Mouse (Mus musculus): ENCODE measurements around the gene Hist3h2ba. TPM values are rescaled to one million over a fixed set of nuclear protein-coding genes. Genes with fewer than 3 reads are reported as not detected.

The Hist3h2ba gene
- polyA plus RNA-seq, 1 experiment: not detected

DNA sequence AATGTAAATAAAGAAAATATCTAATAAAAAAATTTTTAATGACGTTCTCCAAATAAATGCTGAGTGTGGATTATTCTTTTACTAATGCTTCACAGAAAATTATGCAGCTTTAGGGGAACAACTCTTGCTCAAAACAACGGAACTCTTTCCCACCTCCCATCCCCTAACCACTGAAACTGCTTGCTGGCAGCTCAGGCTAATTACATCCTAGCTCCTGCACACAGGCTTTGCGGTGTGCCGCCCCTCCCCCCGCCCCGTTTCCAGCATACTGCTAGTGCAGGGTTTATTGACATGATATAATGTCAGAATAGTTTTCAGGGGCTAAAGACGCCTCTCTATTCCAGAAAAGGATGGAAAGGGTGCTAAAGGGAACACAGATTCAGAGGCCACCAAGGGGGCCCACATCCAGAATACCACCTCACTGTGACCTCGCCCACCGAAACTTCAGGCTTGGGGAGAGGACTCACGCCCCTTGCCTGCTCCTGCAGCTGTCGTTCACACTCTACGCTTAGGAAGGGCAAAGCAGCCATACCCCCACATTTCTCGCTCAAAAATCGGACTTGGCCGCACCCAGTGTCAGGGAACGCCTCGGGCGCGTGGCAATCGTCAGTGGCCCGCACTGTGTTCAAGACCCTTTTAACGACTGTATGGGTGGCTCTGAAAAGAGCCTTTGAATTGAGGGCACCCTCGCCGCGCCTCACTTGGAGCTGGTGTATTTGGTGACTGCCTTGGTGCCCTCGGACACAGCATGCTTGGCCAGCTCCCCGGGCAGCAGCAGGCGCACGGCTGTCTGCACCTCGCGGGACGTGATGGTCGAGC is 4.8 kb downstream of the Hist3h2ba start:
- peaks cover 26% of the 10 kb centered on the region for H3K4me1 ChIP-seq (ENCODE audit: control insufficient read depth, insufficient read depth, low read length)
- TF ChIP-seq POLR2A (IDR thresholded peaks at IDR 0.05; ENCODE audit: borderline replicate concordance, low read depth, low read length) (no peak), CTCF (IDR thresholded peaks at IDR 0.05; ENCODE audit: low read depth, low read length) (no peak)
- H3K4me3 ChIP-seq (ENCODE audit: insufficient read depth, low read length): peak overlapping the region; percentile 63
- H3K27ac ChIP-seq (ENCODE audit: insufficient read depth, low read depth, low read length): peak overlapping the region; percentile 41; the same call in 1 of the 2 replicates

DNA sequence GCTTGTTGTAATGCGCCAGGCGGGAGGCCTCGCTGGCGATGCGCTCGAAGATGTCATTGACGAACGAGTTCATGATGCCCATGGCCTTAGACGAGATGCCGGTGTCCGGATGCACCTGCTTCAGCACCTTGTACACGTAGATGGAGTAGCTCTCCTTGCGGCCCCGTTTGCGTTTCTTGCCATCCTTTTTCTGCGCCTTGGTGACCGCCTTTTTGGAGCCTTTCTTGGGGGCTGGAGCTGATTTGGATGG is 5.4 kb downstream of the Hist3h2ba start:
- peak overlapping the region; percentile 41; the same call in 1 of the 2 replicates for H3K27ac ChIP-seq (ENCODE audit: insufficient read depth, low read depth, low read length)
- H3K4me3 ChIP-seq (ENCODE audit: insufficient read depth, low read length): peak overlapping the region; percentile 63
- H3K4me1 ChIP-seq (ENCODE audit: control insufficient read depth, insufficient read depth, low read length): peaks cover 28% of the 10 kb centered on the region

DNA sequence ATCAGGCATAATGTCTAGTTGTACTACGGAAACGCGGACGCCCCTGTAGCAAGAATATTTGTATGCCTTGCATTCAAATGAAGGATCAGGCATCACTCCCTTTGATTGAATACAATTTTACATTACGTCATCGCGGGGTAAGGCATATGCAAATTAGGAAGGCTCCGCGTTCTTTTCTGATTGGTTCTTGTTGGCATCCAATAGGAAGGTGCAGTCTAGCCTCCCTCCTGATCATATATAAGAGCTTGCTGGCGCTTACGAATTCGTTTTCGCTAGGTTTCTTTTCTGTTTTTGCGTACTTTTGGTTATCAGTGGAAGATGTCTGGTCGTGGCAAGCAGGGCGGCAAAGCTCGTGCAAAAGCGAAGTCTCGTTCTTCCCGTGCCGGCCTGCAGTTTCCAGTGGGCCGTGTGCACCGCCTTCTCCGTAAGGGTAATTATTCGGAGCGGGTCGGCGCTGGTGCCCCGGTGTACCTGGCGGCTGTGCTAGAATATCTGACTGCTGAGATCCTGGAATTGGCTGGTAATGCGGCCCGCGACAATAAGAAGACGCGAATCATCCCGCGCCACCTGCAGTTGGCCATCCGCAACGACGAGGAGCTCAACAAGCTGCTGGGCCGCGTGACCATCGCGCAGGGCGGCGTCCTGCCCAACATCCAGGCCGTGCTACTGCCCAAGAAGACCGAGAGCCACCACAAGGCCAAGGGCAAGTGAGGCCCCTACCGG is 5.9 kb downstream of the Hist3h2ba start, which contains the start of the genes Hist3h2a and Trim17:
Gene Hist3h2a (plus strand): TSS at position 266 of the 723 bp plus-strand sequence.
Gene Trim17 (plus strand): TSS at position 266 of the 723 bp plus-strand sequence.
- Histone ChIP-seq H3K4me3 (ENCODE audit: insufficient read depth, low read length) (peak within 1 kb of the TSS; percentile 85), H3K4me1 (ENCODE audit: control insufficient read depth, insufficient read depth, low read length) (peaks cover 31% of the 10 kb centered on the region), H3K27ac (ENCODE audit: insufficient read depth, low read depth, low read length) (peak within 1 kb of the TSS; percentile 90)
- TF ChIP-seq POLR2A (IDR thresholded peaks at IDR 0.05; ENCODE audit: borderline replicate concordance, low read depth, low read length) (peak; percentile 78; the same call in 1 of the 2 replicates), CTCF (IDR thresholded peaks at IDR 0.05; ENCODE audit: low read depth, low read length) (0 out of 2 replicates have a peak, but pooled peaks have one; percentile 19)

DNA sequence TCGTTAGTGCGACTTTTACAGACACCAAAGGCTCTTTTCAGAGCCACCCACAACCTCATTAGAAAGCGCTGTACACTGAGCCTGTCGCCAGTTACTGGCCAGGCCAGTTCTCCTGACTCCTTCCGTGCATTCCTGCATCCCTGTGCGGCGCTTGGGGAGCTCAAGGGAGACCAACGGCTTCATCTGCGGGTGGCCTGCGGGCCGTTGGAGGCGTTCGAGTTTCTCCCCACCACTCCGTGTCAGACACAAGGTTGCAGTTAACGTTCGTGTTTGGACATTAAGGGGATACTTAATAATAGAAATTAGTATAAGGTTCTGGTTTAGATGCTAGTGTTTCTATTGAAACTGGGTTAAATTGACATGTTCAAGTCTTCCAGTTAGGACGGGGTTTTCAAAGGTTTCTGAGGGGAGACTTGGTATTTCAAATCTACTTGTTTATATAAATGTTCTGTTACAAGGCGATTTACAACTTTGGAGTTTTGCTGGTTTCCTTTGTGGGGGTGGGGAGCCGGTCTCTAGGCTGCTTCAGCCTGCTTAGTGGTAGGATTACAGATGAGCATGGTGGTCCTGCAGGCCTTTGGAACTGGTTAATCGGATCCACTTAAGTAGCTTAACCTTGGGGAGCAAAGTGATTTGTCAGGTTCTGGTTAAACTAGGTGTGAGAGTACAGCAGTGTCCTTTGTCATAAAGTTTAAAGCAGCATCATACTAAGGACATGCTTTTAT is 6.6 kb downstream of the Hist3h2ba start:
- peaks cover 31% of the 10 kb centered on the region for H3K4me1 ChIP-seq (ENCODE audit: control insufficient read depth, insufficient read depth, low read length)
- peak overlapping the region; percentile 85 for H3K4me3 ChIP-seq (ENCODE audit: insufficient read depth, low read length)
- peak overlapping the region; percentile 90 for H3K27ac ChIP-seq (ENCODE audit: insufficient read depth, low read depth, low read length)
- no peak for TF ChIP-seq CTCF (IDR thresholded peaks at IDR 0.05; ENCODE audit: low read depth, low read length)
- TF ChIP-seq POLR2A (IDR thresholded peaks at IDR 0.05; ENCODE audit: borderline replicate concordance, low read depth, low read length): no peak

DNA sequence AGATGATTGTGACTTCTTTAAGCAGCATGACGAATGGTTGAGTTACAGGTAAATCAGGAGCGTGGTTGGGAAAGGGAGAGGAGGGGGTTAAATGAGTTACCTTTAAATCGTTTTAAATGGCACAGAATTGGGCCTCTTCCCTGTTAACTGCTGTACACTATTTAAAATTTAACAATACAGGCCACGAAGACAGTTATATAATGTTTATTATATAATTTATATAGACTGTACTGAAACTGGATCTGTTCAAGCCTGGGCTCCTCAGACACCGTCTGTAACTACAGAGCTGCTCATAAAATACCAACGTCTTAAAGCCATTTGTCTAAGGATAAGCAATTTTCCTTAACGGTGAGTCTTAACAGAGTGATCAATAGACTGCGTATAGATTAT is 7.1 kb downstream of the Hist3h2ba start:
- Histone ChIP-seq H3K27ac (ENCODE audit: insufficient read depth, low read depth, low read length) (peak overlapping the region; percentile 90), H3K4me3 (ENCODE audit: insufficient read depth, low read length) (peak overlapping the region; percentile 85), H3K4me1 (ENCODE audit: control insufficient read depth, insufficient read depth, low read length) (peaks cover 31% of the 10 kb centered on the region)
- TF ChIP-seq CTCF (IDR thresholded peaks at IDR 0.05; ENCODE audit: low read depth, low read length) (no peak), POLR2A (IDR thresholded peaks at IDR 0.05; ENCODE audit: borderline replicate concordance, low read depth, low read length) (no peak)

DNA sequence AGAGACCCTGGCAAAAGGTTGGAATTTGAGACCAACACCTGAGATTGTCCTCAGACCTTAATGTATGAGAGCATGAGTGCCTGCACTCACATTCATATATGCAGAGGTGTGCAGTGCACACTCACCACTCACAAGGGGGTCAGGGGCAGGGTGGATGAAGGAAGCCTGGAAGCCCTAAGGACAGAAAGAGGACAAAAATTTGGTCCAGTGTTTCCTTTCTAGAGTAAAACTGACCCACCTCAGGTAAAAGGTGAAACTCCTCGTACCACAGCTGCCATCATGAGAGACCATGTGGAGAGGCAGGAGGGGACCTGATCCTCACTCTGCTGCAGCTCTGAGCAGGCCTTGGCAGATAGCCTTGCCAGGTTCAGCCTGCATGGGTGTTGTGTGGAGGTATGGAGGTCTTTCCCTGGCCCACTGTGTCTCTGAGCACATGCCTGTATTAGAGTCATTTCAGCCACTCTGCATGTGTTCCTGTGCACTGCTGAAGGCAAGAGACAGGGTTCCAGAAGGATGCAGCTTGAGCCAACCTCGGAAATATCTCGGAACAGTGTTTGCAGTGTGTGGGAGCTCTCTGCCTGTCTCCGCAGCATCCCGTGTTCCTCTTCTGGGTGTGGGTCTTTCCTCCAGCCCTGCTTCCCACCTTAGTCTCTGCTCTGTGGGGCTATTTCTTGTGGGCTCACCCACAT is 8.7 kb downstream of the Hist3h2ba start:
- H3K27ac ChIP-seq (ENCODE audit: insufficient read depth, low read depth, low read length): no peak overlapping the region; the same call in 1 of the 2 replicates
- peaks cover 31% of the 10 kb centered on the region for H3K4me1 ChIP-seq (ENCODE audit: control insufficient read depth, insufficient read depth, low read length)
- H3K4me3 ChIP-seq (ENCODE audit: insufficient read depth, low read length): peak overlapping the region; percentile 5; the same call in 1 of the 2 replicates
- TF ChIP-seq POLR2A (IDR thresholded peaks at IDR 0.05; ENCODE audit: borderline replicate concordance, low read depth, low read length) (no peak), CTCF (IDR thresholded peaks at IDR 0.05; ENCODE audit: low read depth, low read length) (no peak)

DNA sequence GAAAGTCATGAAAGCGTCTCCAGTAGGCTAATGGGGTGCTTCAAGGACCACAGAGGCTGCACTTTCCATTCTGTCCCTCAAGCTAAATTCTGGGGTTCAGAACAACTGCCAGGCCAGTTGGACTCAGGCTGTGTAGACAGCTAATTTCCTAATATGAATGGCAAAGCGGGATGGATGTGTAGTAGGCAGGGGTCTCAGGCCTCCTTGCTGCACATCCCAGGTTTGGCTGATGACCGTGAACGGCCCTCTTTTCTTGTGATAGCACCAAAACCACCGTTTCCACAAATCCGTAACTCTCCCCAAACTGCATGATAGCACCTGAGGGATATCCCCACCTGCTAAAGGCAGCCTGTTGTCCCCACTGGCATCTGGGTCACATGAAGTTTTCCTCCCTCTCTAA is 9.8 kb downstream of the Hist3h2ba start:
- H3K4me1 ChIP-seq (ENCODE audit: control insufficient read depth, insufficient read depth, low read length): peaks cover 25% of the 10 kb centered on the region
- peak overlapping the region; percentile 49 for H3K4me3 ChIP-seq (ENCODE audit: insufficient read depth, low read length)
- H3K27ac ChIP-seq (ENCODE audit: insufficient read depth, low read depth, low read length): peak overlapping the region; percentile 72
- no peak for TF ChIP-seq POLR2A (IDR thresholded peaks at IDR 0.05; ENCODE audit: borderline replicate concordance, low read depth, low read length)
- no peak for TF ChIP-seq CTCF (IDR thresholded peaks at IDR 0.05; ENCODE audit: low read depth, low read length)

DNA sequence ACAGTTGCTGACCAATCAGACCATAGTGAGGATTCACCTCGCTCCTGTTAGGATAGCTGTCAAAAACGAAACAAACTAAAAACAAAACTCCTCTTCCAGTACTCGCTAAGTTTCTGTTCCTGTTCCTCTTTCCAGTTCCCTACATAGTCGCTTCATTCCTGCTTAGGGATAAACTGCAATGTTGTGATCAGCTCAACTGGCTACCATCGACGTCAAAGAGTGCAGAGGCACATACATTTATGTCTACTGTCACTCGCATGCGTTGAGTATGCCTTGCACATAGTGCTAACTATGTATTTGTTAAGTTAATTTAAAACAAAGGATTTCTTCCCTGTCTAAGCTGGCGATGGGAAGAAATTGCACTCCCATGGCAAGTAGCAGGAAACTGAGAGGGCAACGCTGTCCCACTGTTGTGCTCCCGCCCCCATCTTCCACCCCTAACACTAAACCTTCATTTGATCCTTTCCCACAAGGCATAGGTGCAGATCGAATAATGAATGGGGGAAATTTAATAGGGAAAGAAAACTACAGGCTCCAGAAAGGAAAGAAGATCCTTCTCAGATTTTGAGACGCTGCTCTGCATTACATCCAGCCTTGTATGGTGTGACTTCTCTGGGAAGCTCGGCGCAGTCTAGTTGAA is 10.6 kb downstream of the Hist3h2ba start:
- Histone ChIP-seq H3K4me3 (ENCODE audit: insufficient read depth, low read length) (peak overlapping the region; percentile 68), H3K27ac (ENCODE audit: insufficient read depth, low read depth, low read length) (peak overlapping the region; percentile 84), H3K4me1 (ENCODE audit: control insufficient read depth, insufficient read depth, low read length) (peaks cover 24% of the 10 kb centered on the region)
- no peak for TF ChIP-seq CTCF (IDR thresholded peaks at IDR 0.05; ENCODE audit: low read depth, low read length)
- no peak for TF ChIP-seq POLR2A (IDR thresholded peaks at IDR 0.05; ENCODE audit: borderline replicate concordance, low read depth, low read length)
